Mouse (Mus musculus) lung, postnatal 0 days (tissue): ENCODE results near the gene Add2. TPM values are rescaled to one million over a fixed set of nuclear protein-coding genes. Genes with fewer than 3 reads are reported as not detected.
"Not testable (repeated sequence)": the region's sequence is repeated elsewhere in the genome, so short reads cannot be mapped to it uniquely, and the experiment has no call there.

Source experiments
- ATAC-seq: fragments of 200-750 bp; cut with Nextera tagmentation; 2 replicates; pipeline ENCODE4 v1.8.0; 2017; ENCODE audit warnings: moderate library complexity
- DNase-seq: peaks from one replicate; pipeline ENCODE4 v3.0.0-alpha.2; 2016; ENCODE audit warnings: low spot score
- H3K27ac ChIP-seq: fragments of 300-500 bp; sonication (generic); 2 replicates; pipeline ENCODE4 v1.5.1; 2014; ENCODE audit warnings: antibody characterized with exemption, mild to moderate bottlenecking, low read length, mixed read lengths
- H3K27me3 ChIP-seq: fragments of 300-500 bp; sonication (generic); replicated peaks from 2 replicates; pipeline ENCODE4 v1.6.1; 2014; ENCODE audit warnings: low read length, mixed read lengths; ENCODE audit not compliant: insufficient read depth
- H3K36me3 ChIP-seq: fragments of 300-500 bp; sonication (generic); 2 replicates; pipeline ENCODE4 v1.6.1; 2014; ENCODE audit warnings: low read length, mixed read lengths; ENCODE audit not compliant: insufficient read depth
- H3K4me1 ChIP-seq: fragments of 300-500 bp; sonication (generic); 2 replicates; pipeline ENCODE4 v1.6.1; 2014; ENCODE audit warnings: antibody characterized with exemption, low read depth, low read length, mixed read lengths; ENCODE audit not compliant: insufficient read depth
- H3K4me2 ChIP-seq: fragments of 300-500 bp; sonication (generic); replicated peaks from 2 replicates; pipeline ENCODE4 v1.6.1; 2014; ENCODE audit warnings: low read depth, mild to moderate bottlenecking, low read length, moderate library complexity, mixed read lengths
- H3K4me3 ChIP-seq: fragments of 300-500 bp; sonication (generic); 2 replicates; pipeline ENCODE4 v1.5.1; 2014; ENCODE audit warnings: low read depth, low read length
- H3K9ac ChIP-seq: fragments of 300-500 bp; sonication (generic); replicated peaks from 2 replicates; pipeline ENCODE4 v1.6.1; 2014; ENCODE audit warnings: low read depth, mild to moderate bottlenecking
- H3K9me3 ChIP-seq: fragments of 300-500 bp; sonication (generic); 2 replicates; pipeline ENCODE4 v1.6.1; 2016; ENCODE audit warnings: low read length, mixed read lengths
- CTCF ChIP-seq: IDR thresholded peaks from 2 replicates; pipeline ENCODE4 v1.5.1; 2016; ENCODE audit warnings: antibody characterized with exemption, mild to moderate bottlenecking
- EP300 ChIP-seq: IDR thresholded peaks from 2 replicates; pipeline ENCODE4 v1.6.1; 2016; ENCODE audit warnings: antibody characterized with exemption, mild to moderate bottlenecking, control low read depth
- WGBS: fragments of 180-500 bp; shearing (Covaris S2); extraction: QIAGEN DNeasy Blood & Tissue Kit; methylation state at CpG from one replicate; pipeline ENCODE4 v1.1.7; 2014; 5-methylcytosine and 5-hydroxymethylcytosine counted together
- polyA plus RNA-seq: library from polyadenylated mRNA; unstranded; fragments of >200 nt; fragmentation: Nextera tagmentation; extraction: Ambion mirVana; gene quantifications from 2 replicates; pipeline ENCODE4 v1.2.1, GENCODE M21; 2015

Add2 gene
- polyA plus RNA-seq, 1 experiment from 2014 or later: 0.84 TPM

- DNase-seq (peak; percentile 94), ATAC-seq (peak; percentile 95)
- no peaks in the 10 kb centered on the region for H3K9me3 ChIP-seq
- no peaks in the 10 kb centered on the region for H3K27me3 ChIP-seq
- no peak overlapping the region for H3K4me3 ChIP-seq
- no peaks in the 10 kb centered on the region for H3K36me3 ChIP-seq
- no peaks in the 10 kb centered on the region for H3K4me1 ChIP-seq
- no peak overlapping the region for H3K27ac ChIP-seq
- peak overlapping the region; percentile 29; the same call in 1 of the 2 replicates for H3K4me2 ChIP-seq
- H3K9ac ChIP-seq: no peak overlapping the region
- TF ChIP-seq CTCF (peak; percentile 98), EP300 (no peak)
- 11% methylated on average over 18 of the region's 18 CpGs for WGBS
These were observed 24.0 kb upstream of the Add2 start for GRCm38 (mm10) chr6:86004271-86005148.

- no peak overlapping the region for H3K9ac ChIP-seq
- no peaks in the 10 kb centered on the region for H3K9me3 ChIP-seq
- TF ChIP-seq EP300 (no peak), CTCF (peak; percentile 80)
- H3K4me1 ChIP-seq: no peaks in the 10 kb centered on the region
- DNase-seq (peak; percentile 67), ATAC-seq (no peak)
- no peak overlapping the region for H3K27ac ChIP-seq
- no peaks in the 10 kb centered on the region for H3K27me3 ChIP-seq
- WGBS: 36% methylated on average over 4 of the region's 4 CpGs
- no peak overlapping the region for H3K4me3 ChIP-seq
- H3K4me2 ChIP-seq: no peak overlapping the region
- no peaks in the 10 kb centered on the region for H3K36me3 ChIP-seq
These were observed 18.5 kb upstream of the Add2 start for GRCm38 (mm10) chr6:86009980-86010379.

GRCm38 (mm10) chr6:86014812-86015211, 13.7 kb upstream of the Add2 start:
- peak; percentile 60 for DNase-seq
- H3K27ac ChIP-seq, H3K36me3 ChIP-seq, H3K4me3 ChIP-seq, H3K4me2 ChIP-seq, H3K9me3 ChIP-seq, H3K4me1 ChIP-seq, H3K9ac ChIP-seq, H3K27me3 ChIP-seq: not testable (repeated sequence)
- WGBS: 29% methylated on average over 5 of the region's 5 CpGs
- peak; percentile 81 for TF ChIP-seq EP300
- peak; percentile 84 for ATAC-seq

- H3K4me1 ChIP-seq: no peaks in the 10 kb centered on the region
These were observed 12.6 kb upstream of the Add2 start, which contains the start of gene Figla for GRCm38 (mm10) chr6:86015871-86016270. Figla (plus strand) TSS chr6:86016171.

GRCm38 (mm10) chr6:86016793-86017350, 11.6 kb upstream of the Add2 start:
- no peak overlapping the region for H3K4me3 ChIP-seq
- no peak overlapping the region for H3K27ac ChIP-seq
- DNase-seq (no peak), ATAC-seq (no peak)
- no peaks in the 10 kb centered on the region for H3K36me3 ChIP-seq
- no peaks in the 10 kb centered on the region for H3K27me3 ChIP-seq
- 79% methylated on average over 22 of the region's 23 CpGs for WGBS
- H3K4me1 ChIP-seq: no peaks in the 10 kb centered on the region
- no peaks in the 10 kb centered on the region for H3K9me3 ChIP-seq
- H3K9ac ChIP-seq: no peak overlapping the region
- no peak overlapping the region for H3K4me2 ChIP-seq
- no peak for TF ChIP-seq EP300

More at GRCm38 (mm10) chr6:86015871-86016270, 12.6 kb upstream of the Add2 start, which contains the start of gene Figla:
- DNase-seq (no peak), ATAC-seq (no peak)
- no peak within 1 kb of the TSS for H3K27ac ChIP-seq
- no peaks in the 10 kb centered on the region for H3K9me3 ChIP-seq
- H3K9ac ChIP-seq: no peak within 1 kb of the TSS
- H3K4me2 ChIP-seq: no peak within 1 kb of the TSS
- WGBS: 65% methylated on average over 9 of the region's 9 CpGs
- H3K36me3 ChIP-seq: no peaks in the 10 kb centered on the region
- TF ChIP-seq CTCF (no peak), EP300 (no peak)
- no peaks in the 10 kb centered on the region for H3K27me3 ChIP-seq
- no peak within 1 kb of the TSS for H3K4me3 ChIP-seq

GRCm38 (mm10) chr6:86019415-86020237, 8.9 kb upstream of the Add2 start:
- WGBS: 28% methylated on average over 4 of the region's 4 CpGs
- ATAC-seq (0 out of 2 replicates have a peak, but pooled peaks have one; percentile 18), DNase-seq (peak; percentile 33)
- Histone ChIP-seq H3K36me3 (no peaks in the 10 kb centered on the region), H3K9ac (no peak overlapping the region), H3K27ac (no peak overlapping the region), H3K9me3 (no peaks in the 10 kb centered on the region), H3K27me3 (no peaks in the 10 kb centered on the region), H3K4me3 (no peak overlapping the region), H3K4me1 (no peaks in the 10 kb centered on the region), H3K4me2 (no peak overlapping the region)
- TF ChIP-seq EP300: no peak
- no peak for TF ChIP-seq CTCF
